In genomic region chr4:63037555-63037954, GRCm38 (mm10) we compare ENCODE assay signal across 21 mouse cellular contexts.
DNase-seq lines count a peak whose midpoint lies in the region; ATAC-seq and TF ChIP-seq lines count a peak whose summit lies in the region.
"Had no signal": no experiment of that assay in that cellular context is flagged by ENCODE, and none has a peak within 500 bp of the region (broad histone marks: within the 10 kb centered on the region; RNA-seq: fewer than 3 reads in every experiment).

No protein-coding gene starts in this region.

- TF ChIP-seq CTCF in intestine, postnatal 0 days (IDR thresholded peaks at IDR 0.05; ENCODE audit: low read depth), result no peak

- no peaks in the 10 kb centered on the region for H3K27me3 ChIP-seq in kidney, embryonic 14.5 days (ENCODE audit: control insufficient read depth, insufficient read depth, low read length)
- H3K27me3 ChIP-seq in kidney, embryonic 16.5 days (ENCODE audit: insufficient read depth, low read length), result no peaks in the 10 kb centered on the region
- H3K27me3 ChIP-seq in intestine, postnatal 0 days (replicated peaks; ENCODE audit: control insufficient read depth, insufficient read depth, low read length), result no peaks in the 10 kb centered on the region
- no peaks in the 10 kb centered on the region for H3K27me3 ChIP-seq in forebrain, embryonic 12.5 days
- H3K27me3 ChIP-seq: heart, embryonic 13.5 days; liver, embryonic 15.5 days had no signal

- no peak overlapping the region for H3K9ac ChIP-seq in kidney, embryonic 14.5 days (ENCODE audit: low read depth, low read length)
- no peak overlapping the region; the same call in 1 of the 2 replicates for H3K9ac ChIP-seq in kidney, embryonic 16.5 days (replicated peaks; ENCODE audit: low read length)
- H3K9ac ChIP-seq in intestine, postnatal 0 days (ENCODE audit: low read depth, low read length), result no peak overlapping the region
- H3K9ac ChIP-seq in forebrain, embryonic 12.5 days, result no peak overlapping the region
- H3K9ac ChIP-seq: heart, embryonic 13.5 days; hindbrain, embryonic 14.5 days; liver, embryonic 15.5 days had no signal

- peak; percentile 20 to 47 for DNase-seq in cerebellum, postnatal 14 days
- DNase-seq in cerebellum, postnatal 36 days, result no peak
- peak; percentile 0 for DNase-seq in lung, postnatal 14 days
- DNase-seq in lung, adult 18-20 months, result no peak
- DNase-seq: adrenal gland, postnatal 10 days; cerebellum, adult 8-10 months; gastrocnemius, adult 2 months; heart, postnatal 36 days; kidney, postnatal 36 days; layer of hippocampus, postnatal 36 days; thymus, adult 2 months had no signal

- 52% methylated on average over 4 of the region's 4 CpGs for WGBS in kidney, embryonic 14.5 days
- WGBS in kidney, embryonic 16.5 days, result 58% methylated on average over 4 of the region's 4 CpGs
- 20% methylated on average over 4 of the region's 4 CpGs for WGBS in intestine, postnatal 0 days
- 83% methylated on average over 4 of the region's 4 CpGs for WGBS in forebrain, embryonic 12.5 days

- no peak overlapping the region for H3K4me2 ChIP-seq in kidney, embryonic 14.5 days (replicated peaks; ENCODE audit: low read depth, low read length)
- H3K4me2 ChIP-seq in kidney, embryonic 16.5 days (replicated peaks; ENCODE audit: low read depth, low read length), result no peak overlapping the region
- H3K4me2 ChIP-seq in intestine, postnatal 0 days (replicated peaks; ENCODE audit: low read depth), result no peak overlapping the region
- H3K4me2 ChIP-seq in forebrain, embryonic 12.5 days, result no peak overlapping the region
- H3K4me2 ChIP-seq: heart, embryonic 13.5 days; hindbrain, embryonic 14.5 days; liver, embryonic 15.5 days; midbrain, embryonic 11.5 days had no signal

- no peaks in the 10 kb centered on the region for H3K36me3 ChIP-seq in kidney, embryonic 14.5 days (ENCODE audit: control insufficient read depth, insufficient read depth, low read length)
- H3K36me3 ChIP-seq in kidney, embryonic 16.5 days (ENCODE audit: insufficient read depth, low read length), result no peaks in the 10 kb centered on the region
- H3K36me3 ChIP-seq in intestine, postnatal 0 days (ENCODE audit: control insufficient read depth, insufficient read depth), result no peaks in the 10 kb centered on the region
- no peaks in the 10 kb centered on the region for H3K36me3 ChIP-seq in forebrain, embryonic 12.5 days (replicated peaks)
- H3K36me3 ChIP-seq: heart, embryonic 13.5 days; liver, embryonic 15.5 days had no signal

- H3K27ac ChIP-seq in kidney, embryonic 14.5 days (ENCODE audit: low read depth, low read length), result peak overlapping the region; percentile 17; the same call in 1 of the 2 replicates
- no peak overlapping the region; the same call in 1 of the 2 replicates for H3K27ac ChIP-seq in kidney, embryonic 16.5 days (ENCODE audit: low read length)
- peak overlapping the region; percentile 83 for H3K27ac ChIP-seq in intestine, postnatal 0 days (ENCODE audit: low read depth, low read length)
- H3K27ac ChIP-seq in forebrain, embryonic 12.5 days, result no peak overlapping the region
- H3K27ac ChIP-seq: embryonic facial prominence, embryonic 10.5 days; gastrocnemius, adult 2 months; hindbrain, embryonic 14.5 days; liver, embryonic 15.5 days had no signal

- no peaks in the 10 kb centered on the region for H3K9me3 ChIP-seq in kidney, embryonic 14.5 days (ENCODE audit: control insufficient read depth, low read length)
- H3K9me3 ChIP-seq in kidney, embryonic 16.5 days (ENCODE audit: low read length), result no peaks in the 10 kb centered on the region
- H3K9me3 ChIP-seq in intestine, postnatal 0 days (ENCODE audit: control insufficient read depth), result no peaks in the 10 kb centered on the region
- no peaks in the 10 kb centered on the region for H3K9me3 ChIP-seq in forebrain, embryonic 12.5 days
- H3K9me3 ChIP-seq: embryonic facial prominence, embryonic 10.5 days; heart, embryonic 13.5 days; liver, embryonic 15.5 days had no signal

- no peak for ATAC-seq in kidney, embryonic 14.5 days (ENCODE audit: low FRiP score, low TSS enrichment)
- ATAC-seq in kidney, embryonic 16.5 days (ENCODE audit: low FRiP score, low TSS enrichment), result no peak
- ATAC-seq in intestine, postnatal 0 days, result peak; percentile 87
- no peak for ATAC-seq in forebrain, embryonic 12.5 days (ENCODE audit: low FRiP score)
- ATAC-seq: inflammation-experienced regulatory T-cells, adult 6 months had no signal

- no peak overlapping the region for H3K4me3 ChIP-seq in kidney, embryonic 14.5 days (ENCODE audit: low read length)
- no peak overlapping the region for H3K4me3 ChIP-seq in kidney, embryonic 16.5 days (ENCODE audit: low read length)
- H3K4me3 ChIP-seq in intestine, postnatal 0 days (ENCODE audit: low read depth, low read length), result no peak overlapping the region
- H3K4me3 ChIP-seq in forebrain, embryonic 12.5 days (replicated peaks), result no peak overlapping the region
- H3K4me3 ChIP-seq: embryonic facial prominence, embryonic 10.5 days; gastrocnemius, adult 2 months; heart, embryonic 13.5 days; liver, embryonic 15.5 days had no signal

- H3K4me1 ChIP-seq in kidney, embryonic 14.5 days (ENCODE audit: control insufficient read depth, insufficient read depth, low read length), result peaks cover 22% of the 10 kb centered on the region
- H3K4me1 ChIP-seq in kidney, embryonic 16.5 days (ENCODE audit: insufficient read depth, low read length), result peaks cover 24% of the 10 kb centered on the region
- H3K4me1 ChIP-seq in intestine, postnatal 0 days (replicated peaks; ENCODE audit: control insufficient read depth, insufficient read depth, low read length), result peaks cover 4% of the 10 kb centered on the region; the same call in 1 of the 2 replicates
- peaks cover 23% of the 10 kb centered on the region for H3K4me1 ChIP-seq in forebrain, embryonic 12.5 days
- H3K4me1 ChIP-seq: liver, embryonic 15.5 days had no signal

Comparison
In these comparisons a context has a peak if more than half of its experiments do, and no peak if none do; other contexts are left out.
1. DNase-seq: peak in cerebellum, postnatal 14 days (2 of 2) and lung, postnatal 14 days (single experiment); none in cerebellum, postnatal 36 days (0 of 2) and lung, adult 18-20 months (0 of 2).
2. H3K27ac ChIP-seq: peak in kidney, embryonic 14.5 days (single experiment) and intestine, postnatal 0 days (single experiment); none in kidney, embryonic 16.5 days (single experiment) and forebrain, embryonic 12.5 days (single experiment).